Mouse (Mus musculus): ENCODE results near the gene Tfap2b. TPM values are rescaled to one million over a fixed set of nuclear protein-coding genes. Genes with fewer than 3 reads are reported as not detected.

The Tfap2b gene
- polyA plus RNA-seq, 1 experiment from 2014 or later, result 34.0 TPM

DNA sequence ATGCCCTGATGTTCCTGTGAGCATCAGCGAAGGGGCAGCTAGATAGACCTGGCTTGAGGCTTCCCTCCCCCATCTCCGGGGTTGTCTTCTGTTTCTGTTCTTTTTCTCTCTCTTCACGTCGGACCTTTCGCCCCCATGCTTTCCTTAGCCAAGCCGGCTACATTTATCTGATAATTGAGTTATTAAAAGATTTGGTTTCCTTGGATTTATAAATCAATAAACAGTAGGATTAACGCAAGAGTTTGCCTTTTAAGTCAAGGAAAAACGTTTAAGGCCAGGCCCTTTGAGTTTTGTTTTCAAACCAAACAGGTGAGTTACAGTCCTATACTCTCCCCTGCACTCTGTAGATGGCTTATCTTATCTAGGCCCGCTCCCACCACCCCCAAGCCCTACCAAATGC, 28.3 kb downstream of the Tfap2b start:
- Histone ChIP-seq H3K4me2 (no peak overlapping the region), H3K4me3 (ENCODE audit: low read depth, low read length) (no peak overlapping the region), H3K27ac (ENCODE audit: low read depth, low read length) (no peak overlapping the region), H3K27me3 (ENCODE audit: control insufficient read depth, insufficient read depth, low read length) (peaks cover 90% of the 10 kb centered on the region), H3K9ac (ENCODE audit: low read length) (no peak overlapping the region), H3K4me1 (ENCODE audit: control insufficient read depth, insufficient read depth, low read length) (peaks cover 2% of the 10 kb centered on the region; the same call in 1 of the 2 replicates), H3K36me3 (ENCODE audit: control insufficient read depth, insufficient read depth, low read length) (no peaks in the 10 kb centered on the region), H3K9me3 (ENCODE audit: control insufficient read depth, low read length) (no peaks in the 10 kb centered on the region)
- under 1% methylated on average over 9 of the region's 9 CpGs for WGBS
- no peak for ATAC-seq (ENCODE audit: low FRiP score)
- peak; percentile 91 for DNase-seq (ENCODE audit: low spot score, missing footprints)

DNA sequence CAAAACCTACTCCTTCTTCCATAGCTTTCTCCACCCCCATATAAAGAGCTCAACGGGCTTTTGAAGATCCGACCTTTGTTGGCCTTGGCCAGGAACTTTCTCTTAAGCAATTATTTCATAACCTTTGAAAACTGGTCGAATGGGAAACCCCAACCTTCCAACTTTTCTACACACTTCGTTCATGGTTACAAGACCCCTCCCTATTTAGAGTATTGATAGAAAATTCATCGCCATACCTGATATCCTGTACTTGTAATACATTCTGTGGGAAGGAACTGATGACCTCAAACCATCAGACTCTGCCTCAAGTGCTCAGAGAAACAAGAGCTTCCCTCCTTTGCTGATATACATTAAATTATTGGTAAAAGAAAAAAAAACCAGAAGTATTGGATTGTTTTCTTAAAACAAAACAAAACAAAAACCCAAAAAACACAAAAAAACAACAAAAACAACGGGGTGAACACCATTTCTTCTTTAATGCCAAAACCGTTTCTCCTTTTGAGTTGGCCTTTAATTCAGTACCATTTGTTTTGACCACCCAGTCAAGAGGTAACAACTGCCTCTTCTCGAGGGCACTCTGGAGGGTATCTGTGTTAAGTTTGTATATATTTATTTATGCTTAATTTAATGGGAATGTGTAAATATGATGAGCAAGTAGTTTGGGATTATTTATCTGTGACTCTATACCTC, 29.2 kb downstream of the Tfap2b start:
- Histone ChIP-seq H3K9me3 (ENCODE audit: control insufficient read depth, low read length) (no peaks in the 10 kb centered on the region), H3K9ac (ENCODE audit: low read length) (no peak overlapping the region), H3K27ac (ENCODE audit: low read depth, low read length) (no peak overlapping the region), H3K27me3 (ENCODE audit: control insufficient read depth, insufficient read depth, low read length) (peaks cover 90% of the 10 kb centered on the region), H3K4me1 (ENCODE audit: control insufficient read depth, insufficient read depth, low read length) (peaks cover 2% of the 10 kb centered on the region; the same call in 1 of the 2 replicates), H3K4me2 (no peak overlapping the region), H3K4me3 (ENCODE audit: low read depth, low read length) (no peak overlapping the region), H3K36me3 (ENCODE audit: control insufficient read depth, insufficient read depth, low read length) (no peaks in the 10 kb centered on the region)
- WGBS, result 5% methylated on average over 8 of the region's 8 CpGs
- ATAC-seq (ENCODE audit: low FRiP score) (no peak), DNase-seq (ENCODE audit: low spot score, missing footprints) (peak; percentile 93)

DNA sequence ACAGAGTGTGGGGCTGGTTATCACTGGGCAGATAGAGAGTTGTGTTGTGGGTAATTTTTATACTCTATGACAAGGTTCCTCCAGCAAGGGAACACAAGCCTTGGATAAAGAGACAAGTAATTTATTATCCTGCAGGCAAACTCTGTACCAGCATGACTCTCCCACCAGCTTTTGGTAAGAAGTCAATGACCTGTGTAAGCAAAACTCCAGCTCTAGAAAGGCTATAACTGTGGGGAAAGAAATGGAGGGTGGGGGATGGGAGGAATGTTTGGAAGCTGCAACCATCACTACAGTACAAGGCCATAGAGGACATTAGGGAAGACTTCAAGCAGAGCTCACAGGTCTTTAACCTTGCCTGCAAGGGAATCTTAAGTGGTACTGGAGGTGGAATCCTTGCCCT, 31.3 kb downstream of the Tfap2b start:
- Histone ChIP-seq H3K4me3 (ENCODE audit: low read depth, low read length) (no peak overlapping the region), H3K27ac (ENCODE audit: low read depth, low read length) (no peak overlapping the region), H3K9ac (ENCODE audit: low read length) (no peak overlapping the region), H3K27me3 (ENCODE audit: control insufficient read depth, insufficient read depth, low read length) (peaks cover 86% of the 10 kb centered on the region), H3K36me3 (ENCODE audit: control insufficient read depth, insufficient read depth, low read length) (no peaks in the 10 kb centered on the region), H3K4me1 (ENCODE audit: control insufficient read depth, insufficient read depth, low read length) (peaks cover 5% of the 10 kb centered on the region; the same call in 1 of the 2 replicates), H3K9me3 (ENCODE audit: control insufficient read depth, low read length) (no peaks in the 10 kb centered on the region), H3K4me2 (no peak overlapping the region)
- ATAC-seq (ENCODE audit: low FRiP score) (no peak), DNase-seq (ENCODE audit: low spot score, missing footprints) (peak; percentile 91)

DNA sequence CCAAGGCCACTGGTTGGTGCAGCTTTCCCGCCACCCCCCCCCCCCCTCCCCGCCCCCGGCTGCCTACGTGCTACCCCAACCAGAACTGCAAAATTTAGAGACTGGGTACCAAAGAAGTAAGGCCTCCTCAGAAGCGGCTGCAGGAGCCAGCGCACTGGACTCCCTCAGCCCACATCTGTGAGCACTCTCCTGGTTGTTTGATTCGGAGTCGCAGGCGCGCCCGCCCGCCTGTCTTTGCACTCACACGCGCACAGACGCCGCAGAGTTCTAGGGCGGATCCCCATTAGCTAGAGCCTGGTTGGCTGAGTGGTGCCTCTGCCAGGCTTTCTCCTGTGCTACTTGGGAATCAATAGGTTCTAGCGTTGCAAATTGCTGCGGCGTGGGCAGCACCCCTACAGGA, 32.6 kb downstream of the Tfap2b start:
- Histone ChIP-seq H3K4me3 (ENCODE audit: low read depth, low read length) (no peak overlapping the region), H3K9me3 (ENCODE audit: control insufficient read depth, low read length) (no peaks in the 10 kb centered on the region), H3K4me1 (ENCODE audit: control insufficient read depth, insufficient read depth, low read length) (peaks cover 9% of the 10 kb centered on the region; the same call in 1 of the 2 replicates), H3K27ac (ENCODE audit: low read depth, low read length) (no peak overlapping the region), H3K4me2 (no peak overlapping the region; the same call in 1 of the 2 replicates), H3K27me3 (ENCODE audit: control insufficient read depth, insufficient read depth, low read length) (peaks cover 75% of the 10 kb centered on the region), H3K36me3 (ENCODE audit: control insufficient read depth, insufficient read depth, low read length) (no peaks in the 10 kb centered on the region), H3K9ac (ENCODE audit: low read length) (no peak overlapping the region)
- ATAC-seq (ENCODE audit: low FRiP score), result peak; percentile 43
- peak; percentile 90 for DNase-seq (ENCODE audit: low spot score, missing footprints)
- WGBS, result 0% methylated on average over 19 of the region's 20 CpGs

DNA sequence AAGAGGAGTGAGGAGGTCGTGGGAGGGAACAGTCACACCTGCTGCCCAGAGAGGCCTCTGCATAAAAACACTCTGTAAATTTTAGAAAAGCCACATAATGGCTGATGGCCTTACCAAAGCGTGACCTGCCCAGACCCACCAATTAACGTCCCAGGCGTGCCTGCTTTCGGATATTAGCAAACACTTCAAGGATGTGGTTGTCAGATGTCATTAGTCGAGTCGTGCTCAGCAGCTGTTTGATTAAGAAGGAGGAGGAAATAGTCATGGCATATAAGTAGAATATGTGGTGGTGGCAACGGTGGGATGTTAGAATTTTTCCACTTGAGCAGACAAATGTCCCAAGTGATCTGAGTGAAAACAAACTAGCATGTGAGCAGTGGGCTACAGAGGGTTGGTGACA, 33.3 kb downstream of the Tfap2b start:
- H3K9ac ChIP-seq (ENCODE audit: low read length), result no peak overlapping the region
- H3K27me3 ChIP-seq (ENCODE audit: control insufficient read depth, insufficient read depth, low read length), result peaks cover 75% of the 10 kb centered on the region
- H3K4me3 ChIP-seq (ENCODE audit: low read depth, low read length), result no peak overlapping the region
- no peak for ATAC-seq (ENCODE audit: low FRiP score)
- H3K27ac ChIP-seq (ENCODE audit: low read depth, low read length), result no peak overlapping the region
- H3K9me3 ChIP-seq (ENCODE audit: control insufficient read depth, low read length), result no peaks in the 10 kb centered on the region
- H3K36me3 ChIP-seq (ENCODE audit: control insufficient read depth, insufficient read depth, low read length), result no peaks in the 10 kb centered on the region
- 3% methylated on average over 8 of the region's 8 CpGs for WGBS
- H3K4me2 ChIP-seq, result no peak overlapping the region
- peaks cover 9% of the 10 kb centered on the region; the same call in 1 of the 2 replicates for H3K4me1 ChIP-seq (ENCODE audit: control insufficient read depth, insufficient read depth, low read length)
- DNase-seq (ENCODE audit: low spot score, missing footprints), result peak; percentile 90

DNA sequence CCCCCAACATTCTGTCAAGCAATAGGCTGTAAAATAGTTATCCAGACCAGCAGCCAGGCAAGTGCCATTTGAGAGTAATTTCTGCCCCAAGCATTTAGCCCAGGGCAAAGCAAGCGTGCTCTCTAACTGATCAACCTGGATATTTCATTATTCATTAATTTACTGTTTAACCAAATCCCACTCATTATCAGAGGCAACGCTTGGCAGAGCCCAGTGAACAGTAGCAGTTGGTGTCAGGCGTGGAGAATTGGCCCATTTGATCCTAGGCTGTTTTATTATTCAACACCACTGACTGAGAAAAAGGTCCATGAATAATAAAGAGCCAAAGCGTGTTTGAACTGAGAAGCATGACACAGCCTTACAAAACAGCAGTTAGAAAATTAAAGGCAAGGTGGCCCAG, 36.3 kb downstream of the Tfap2b start:
- Histone ChIP-seq H3K27ac (ENCODE audit: low read depth, low read length) (no peak overlapping the region), H3K4me1 (ENCODE audit: control insufficient read depth, insufficient read depth, low read length) (peaks cover 9% of the 10 kb centered on the region; the same call in 1 of the 2 replicates), H3K9ac (ENCODE audit: low read length) (no peak overlapping the region), H3K27me3 (ENCODE audit: control insufficient read depth, insufficient read depth, low read length) (peaks cover 53% of the 10 kb centered on the region), H3K9me3 (ENCODE audit: control insufficient read depth, low read length) (no peaks in the 10 kb centered on the region), H3K4me2 (no peak overlapping the region), H3K36me3 (ENCODE audit: control insufficient read depth, insufficient read depth, low read length) (no peaks in the 10 kb centered on the region), H3K4me3 (ENCODE audit: low read depth, low read length) (no peak overlapping the region)
- DNase-seq (ENCODE audit: low spot score, missing footprints) (peak; percentile 91), ATAC-seq (ENCODE audit: low FRiP score) (peak; percentile 90)
- 13% methylated on average over 4 of the region's 4 CpGs for WGBS

DNA sequence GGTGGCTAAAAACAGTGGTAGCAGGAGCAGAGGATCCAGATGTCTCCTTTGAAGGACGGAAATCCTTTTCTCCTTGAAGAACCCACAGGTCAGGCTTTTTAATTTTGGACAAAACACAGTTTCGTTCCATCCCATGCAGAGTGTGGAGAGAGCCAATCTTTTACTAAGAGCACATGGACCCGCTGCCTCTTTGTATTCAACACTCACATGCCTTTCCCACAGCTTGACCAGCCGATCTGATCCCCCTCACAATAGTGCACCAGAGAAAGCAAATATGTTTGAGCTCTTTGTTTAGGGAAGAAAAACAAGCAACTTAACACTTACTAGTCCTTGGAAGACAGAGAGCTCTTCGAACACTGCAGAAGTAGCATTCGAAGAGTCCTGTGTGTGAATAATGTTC, 42.6 kb downstream of the Tfap2b start:
- Histone ChIP-seq H3K4me1 (ENCODE audit: control insufficient read depth, insufficient read depth, low read length) (peaks cover 2% of the 10 kb centered on the region; the same call in 1 of the 2 replicates), H3K27ac (ENCODE audit: low read depth, low read length) (0 out of 2 replicates have a peak overlapping the region, but pooled peaks have one; percentile 20), H3K9ac (ENCODE audit: low read length) (no peak overlapping the region), H3K27me3 (ENCODE audit: control insufficient read depth, insufficient read depth, low read length) (peaks cover 9% of the 10 kb centered on the region), H3K9me3 (ENCODE audit: control insufficient read depth, low read length) (no peaks in the 10 kb centered on the region), H3K4me3 (ENCODE audit: low read depth, low read length) (no peak overlapping the region), H3K4me2 (no peak overlapping the region), H3K36me3 (ENCODE audit: control insufficient read depth, insufficient read depth, low read length) (no peaks in the 10 kb centered on the region)
- ATAC-seq (ENCODE audit: low FRiP score) (peak; percentile 81), DNase-seq (ENCODE audit: low spot score, missing footprints) (peak; percentile 90)
- 23% methylated on average over 6 of the region's 6 CpGs for WGBS

DNA sequence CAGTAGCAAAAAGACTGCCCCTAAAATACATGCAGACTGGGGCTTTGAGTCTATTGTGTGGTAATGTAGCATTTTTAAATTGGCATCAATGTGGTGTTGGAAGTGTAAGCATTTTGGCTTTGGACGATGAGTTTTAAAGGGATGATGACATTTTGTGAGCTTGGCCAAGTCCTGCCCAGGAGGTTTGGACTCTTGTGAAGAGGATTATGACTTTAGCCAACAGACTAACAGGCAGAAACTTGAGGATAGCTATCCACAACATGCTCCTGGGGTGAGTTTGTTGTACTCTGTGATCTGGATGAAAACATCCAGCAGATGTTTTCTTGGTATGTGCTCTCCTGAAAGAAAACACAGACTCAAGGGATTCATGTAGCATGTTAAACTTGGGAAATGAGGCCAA, 60.9 kb downstream of the Tfap2b start:
- Histone ChIP-seq H3K9ac (ENCODE audit: low read length) (no peak overlapping the region), H3K27me3 (ENCODE audit: control insufficient read depth, insufficient read depth, low read length) (no peaks in the 10 kb centered on the region), H3K9me3 (ENCODE audit: control insufficient read depth, low read length) (no peaks in the 10 kb centered on the region), H3K27ac (ENCODE audit: low read depth, low read length) (no peak overlapping the region), H3K4me2 (no peak overlapping the region), H3K4me3 (ENCODE audit: low read depth, low read length) (no peak overlapping the region), H3K4me1 (ENCODE audit: control insufficient read depth, insufficient read depth, low read length) (no peaks in the 10 kb centered on the region), H3K36me3 (ENCODE audit: control insufficient read depth, insufficient read depth, low read length) (no peaks in the 10 kb centered on the region)
- peak; percentile 23 for DNase-seq (ENCODE audit: low spot score, missing footprints)
- ATAC-seq (ENCODE audit: low FRiP score), result no peak
- 90% methylated on average over 1 of the region's 1 CpGs for WGBS
